Comparison of ENCODE assay signal across 16 mouse cellular contexts in the genomic region with DNA sequence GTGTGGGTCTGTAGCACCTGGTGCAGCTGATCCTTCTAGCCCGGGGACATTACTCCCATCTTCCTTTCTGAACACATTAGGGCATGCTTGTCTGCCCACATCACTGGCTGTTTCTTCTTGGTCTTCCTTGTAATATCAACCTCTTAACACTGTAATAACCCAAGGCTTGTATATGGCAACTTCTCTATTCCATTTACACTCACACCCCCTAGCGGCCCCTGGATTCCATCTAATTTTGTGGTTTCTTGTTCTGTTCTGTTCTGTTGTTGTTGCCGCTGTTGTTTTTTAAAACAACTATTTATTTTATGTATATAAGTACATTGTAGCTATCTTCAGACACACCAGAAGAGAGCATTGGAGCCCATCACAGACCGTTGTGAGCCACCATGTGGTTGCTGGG. TPM values are rescaled to one million over a fixed set of nuclear protein-coding genes. Genes with fewer than 3 reads are reported as not detected.
A peak's percentile ranks its signal among the peaks of the same experiment; 100 is the strongest.
DNase-seq lines count a peak whose midpoint lies in the region; ATAC-seq and TF ChIP-seq lines count a peak whose summit lies in the region.
"Had no signal": no experiment of that assay in that cellular context is flagged by ENCODE, and none has a peak within 500 bp of the region (broad histone marks: within the 10 kb centered on the region; RNA-seq: fewer than 3 reads in every experiment).

No protein-coding gene starts in this region.

- ATAC-seq in midbrain, embryonic 12.5 days (ENCODE audit: low FRiP score, low read depth) = no peak
- ATAC-seq in forebrain, postnatal 0 days = no peak
- ATAC-seq in midbrain, postnatal 0 days (ENCODE audit: low FRiP score) = no peak
- ATAC-seq: intestine, embryonic 15.5 days had no signal

- whole genome bisulfite sequencing in midbrain, embryonic 12.5 days = 94% methylated on average over 4 of the region's 4 CpGs
- 84% methylated on average over 4 of the region's 4 CpGs for WGBS in midbrain, embryonic 10.5 days
- WGBS in forebrain, postnatal 0 days = 91% methylated on average over 4 of the region's 4 CpGs
- WGBS in midbrain, postnatal 0 days = 87% methylated on average over 4 of the region's 4 CpGs

- H3K4me3 ChIP-seq in midbrain, embryonic 12.5 days = 0 out of 2 replicates have a peak overlapping the region, but pooled peaks have one; percentile 2
- H3K4me3 ChIP-seq in midbrain, embryonic 10.5 days = no peak overlapping the region
- H3K4me3 ChIP-seq in E14TG2a.4 (replicated peaks; ENCODE audit: low read length) = no peak overlapping the region
- H3K4me3 ChIP-seq in forebrain, postnatal 0 days (ENCODE audit: low read depth, low read length) = no peak overlapping the region
- H3K4me3 ChIP-seq in midbrain, postnatal 0 days (ENCODE audit: low read depth, low read length) = no peak overlapping the region
- H3K4me3 ChIP-seq: intestine, embryonic 15.5 days; limb, embryonic 12.5 days; liver, embryonic 15.5 days had no signal

- no peak for DNase-seq in midbrain, embryonic 10.5 days (ENCODE audit: low spot score)
- DNase-seq in forebrain, postnatal 0 days = no peak
- no peak for DNase-seq in midbrain, postnatal 0 days (ENCODE audit: low spot score)
- DNase-seq in Muller cell, postnatal 12 days (ENCODE audit: inconsistent ontology term) = no peak
- DNase-seq in gastrocnemius, postnatal 36 days = no peak
- no peak for DNase-seq in embryo, embryonic 10.5 days (ENCODE audit: low spot score)
- DNase-seq: cerebellum, postnatal 36 days; heart, adult 18-20 months; lung, postnatal 14 days; right cerebral cortex, postnatal 4 days had no signal

- peaks cover 27% of the 10 kb centered on the region for H3K36me3 ChIP-seq in midbrain, embryonic 12.5 days
- H3K36me3 ChIP-seq in midbrain, embryonic 10.5 days = peaks cover 35% of the 10 kb centered on the region
- H3K36me3 ChIP-seq in E14TG2a.4 (ENCODE audit: insufficient read depth, low read length) = peaks cover 20% of the 10 kb centered on the region
- H3K36me3 ChIP-seq in forebrain, postnatal 0 days (ENCODE audit: insufficient read depth) = peaks cover 28% of the 10 kb centered on the region
- H3K36me3 ChIP-seq in midbrain, postnatal 0 days (ENCODE audit: insufficient read depth, low read length) = peaks cover 20% of the 10 kb centered on the region
- H3K36me3 ChIP-seq: intestine, embryonic 15.5 days; liver, embryonic 15.5 days had no signal

- H3K4me1 ChIP-seq in midbrain, embryonic 12.5 days = peaks cover 42% of the 10 kb centered on the region
- H3K4me1 ChIP-seq in midbrain, embryonic 10.5 days = peaks cover 51% of the 10 kb centered on the region
- H3K4me1 ChIP-seq in E14TG2a.4 (replicated peaks; ENCODE audit: low read depth, low read length) = peaks cover 63% of the 10 kb centered on the region
- H3K4me1 ChIP-seq in forebrain, postnatal 0 days (ENCODE audit: insufficient read depth) = peaks cover 29% of the 10 kb centered on the region
- peaks cover 13% of the 10 kb centered on the region for H3K4me1 ChIP-seq in midbrain, postnatal 0 days (ENCODE audit: insufficient read depth, low read length)

- 0 out of 2 replicates have a peak, but pooled peaks have one; percentile 15 for TF ChIP-seq CTCF in E14TG2a.4 (conservative IDR thresholded peaks at IDR 0.05; ENCODE audit: low read length)
- TF ChIP-seq CTCF in forebrain, postnatal 0 days (IDR thresholded peaks at IDR 0.05; ENCODE audit: low read depth) = no peak
- 0 out of 2 replicates have a peak, but pooled peaks have one; percentile 3 for TF ChIP-seq CTCF in midbrain, postnatal 0 days (IDR thresholded peaks at IDR 0.05)

- intact Hi-C loops in gastrocnemius, postnatal 36 days (cut with DNase I) = loop anchor here (5.0 kb wide), 1 partner anchor 35 kb away; no protein-coding TSS in a partner anchor

- no peaks in the 10 kb centered on the region for H3K9me3 ChIP-seq in midbrain, embryonic 12.5 days
- no peaks in the 10 kb centered on the region for H3K9me3 ChIP-seq in midbrain, embryonic 10.5 days (replicated peaks)
- H3K9me3 ChIP-seq in E14TG2a.4 (ENCODE audit: low read length) = no peaks in the 10 kb centered on the region
- no peaks in the 10 kb centered on the region for H3K9me3 ChIP-seq in forebrain, postnatal 0 days (ENCODE audit: low read length)
- no peaks in the 10 kb centered on the region for H3K9me3 ChIP-seq in midbrain, postnatal 0 days (ENCODE audit: low read length)
- H3K9me3 ChIP-seq: intestine, embryonic 15.5 days; limb, embryonic 12.5 days; liver, embryonic 15.5 days had no signal

- H3K27me3 ChIP-seq in midbrain, embryonic 12.5 days = peaks cover 19% of the 10 kb centered on the region
- H3K27me3 ChIP-seq in midbrain, embryonic 10.5 days (ENCODE audit: low read depth, poor library complexity, severe bottlenecking) = peaks cover 58% of the 10 kb centered on the region
- H3K27me3 ChIP-seq in E14TG2a.4 (ENCODE audit: insufficient read depth, low read length) = peaks cover 46% of the 10 kb centered on the region
- no peaks in the 10 kb centered on the region for H3K27me3 ChIP-seq in forebrain, postnatal 0 days (ENCODE audit: insufficient read depth, low read length)
- H3K27me3 ChIP-seq in midbrain, postnatal 0 days (ENCODE audit: insufficient read depth, low read length) = no peaks in the 10 kb centered on the region

- H3K27ac ChIP-seq in midbrain, embryonic 12.5 days (replicated peaks) = no peak overlapping the region
- H3K27ac ChIP-seq in midbrain, embryonic 10.5 days (replicated peaks) = no peak overlapping the region
- no peak overlapping the region for H3K27ac ChIP-seq in forebrain, postnatal 0 days (ENCODE audit: low read depth, low read length)
- no peak overlapping the region for H3K27ac ChIP-seq in midbrain, postnatal 0 days (ENCODE audit: low read depth, low read length)
- H3K27ac ChIP-seq: intestine, embryonic 15.5 days; limb, embryonic 12.5 days; liver, embryonic 15.5 days had no signal

- peak overlapping the region; percentile 80 for H3K4me2 ChIP-seq in midbrain, embryonic 12.5 days (replicated peaks)
- H3K4me2 ChIP-seq in forebrain, postnatal 0 days (ENCODE audit: low read depth) = peak overlapping the region; percentile 69
- H3K4me2 ChIP-seq in midbrain, postnatal 0 days (ENCODE audit: low read depth, low read length, poor library complexity, severe bottlenecking) = peak overlapping the region; percentile 50; the same call in 1 of the 2 replicates
- H3K4me2 ChIP-seq: intestine, embryonic 15.5 days; limb, embryonic 12.5 days; liver, embryonic 15.5 days had no signal

- no peak overlapping the region for H3K9ac ChIP-seq in midbrain, embryonic 12.5 days (replicated peaks)
- no peak overlapping the region for H3K9ac ChIP-seq in forebrain, postnatal 0 days
- H3K9ac ChIP-seq in midbrain, postnatal 0 days (replicated peaks; ENCODE audit: low read length, poor library complexity, severe bottlenecking) = no peak overlapping the region
- H3K9ac ChIP-seq: intestine, embryonic 15.5 days; limb, embryonic 12.5 days; liver, embryonic 15.5 days had no signal

RNA-seq across cellular contexts. Expression of a gene that starts 2.8 kb away (rescaled TPM):
- polyA plus RNA-seq in midbrain, embryonic 12.5 days (2016; fragmentation: Nextera tagmentation; extraction: Ambion mirVana) = 54.8 and 59.8 TPM in 2 replicates
- polyA plus RNA-seq in midbrain, embryonic 10.5 days (2016; fragmentation: Nextera tagmentation; extraction: Ambion mirVana) = 26.4 and 36.8 TPM in 2 replicates
- 54.2 and 70.9 TPM in 2 replicates for total RNA-seq in forebrain, postnatal 0 days (2014; rRNA removed)
- polyA plus RNA-seq in forebrain, postnatal 0 days (2015; fragmentation: Nextera tagmentation; extraction: Ambion mirVana) = 124 and 146 TPM in 2 replicates
- total RNA-seq in midbrain, postnatal 0 days (2014; rRNA removed) = 63.6 and 79.2 TPM in 2 replicates
- 131 and 132 TPM in 2 replicates for polyA plus RNA-seq in midbrain, postnatal 0 days (2015; fragmentation: Nextera tagmentation; extraction: Ambion mirVana)
- under 1 TPM; 0.35 to 0.82 TPM for total RNA-seq in gastrocnemius, postnatal 36 days (2021)

RNA-seq across cellular contexts. Expression of a gene that starts 9.0 kb away (rescaled TPM):
- polyA plus RNA-seq in midbrain, embryonic 12.5 days (2016; fragmentation: Nextera tagmentation; extraction: Ambion mirVana) = 12.0 and 12.8 TPM in 2 replicates
- 10.2 and 11.4 TPM in 2 replicates for polyA plus RNA-seq in midbrain, embryonic 10.5 days (2016; fragmentation: Nextera tagmentation; extraction: Ambion mirVana)
- 1.8 and 2.7 TPM in 2 replicates for total RNA-seq in forebrain, postnatal 0 days (2014; rRNA removed)
- 7.0 and 7.5 TPM in 2 replicates for polyA plus RNA-seq in forebrain, postnatal 0 days (2015; fragmentation: Nextera tagmentation; extraction: Ambion mirVana)
- total RNA-seq in midbrain, postnatal 0 days (2014; rRNA removed) = 2.0 and 5.1 TPM in 2 replicates
- 6.8 and 6.9 TPM in 2 replicates for polyA plus RNA-seq in midbrain, postnatal 0 days (2015; fragmentation: Nextera tagmentation; extraction: Ambion mirVana)
- total RNA-seq in gastrocnemius, postnatal 36 days (2021) = 1 to 10 TPM; 1.5 to 2.6 TPM

RNA-seq across cellular contexts. Expression of a gene that starts 10.6 kb away (rescaled TPM):
- polyA plus RNA-seq in midbrain, embryonic 12.5 days (2016; fragmentation: Nextera tagmentation; extraction: Ambion mirVana) = 76.6 and 76.8 TPM in 2 replicates
- 117 and 124 TPM in 2 replicates for polyA plus RNA-seq in midbrain, embryonic 10.5 days (2016; fragmentation: Nextera tagmentation; extraction: Ambion mirVana)
- total RNA-seq in forebrain, postnatal 0 days (2014; rRNA removed) = 26.2 and 36.7 TPM in 2 replicates
- polyA plus RNA-seq in forebrain, postnatal 0 days (2015; fragmentation: Nextera tagmentation; extraction: Ambion mirVana) = 30.6 and 31.6 TPM in 2 replicates
- total RNA-seq in midbrain, postnatal 0 days (2014; rRNA removed) = 28.2 and 35.7 TPM in 2 replicates
- polyA plus RNA-seq in midbrain, postnatal 0 days (2015; fragmentation: Nextera tagmentation; extraction: Ambion mirVana) = 29.1 and 29.3 TPM in 2 replicates
- total RNA-seq in gastrocnemius, postnatal 36 days (2021) = 10 to 100 TPM; 21.1 to 25.2 TPM

RNA-seq across cellular contexts. Expression of a gene that starts 11.0 kb away (rescaled TPM):
- 3.3 and 3.9 TPM in 2 replicates for polyA plus RNA-seq in midbrain, embryonic 12.5 days (2016; fragmentation: Nextera tagmentation; extraction: Ambion mirVana)
- polyA plus RNA-seq in midbrain, embryonic 10.5 days (2016; fragmentation: Nextera tagmentation; extraction: Ambion mirVana) = 1.4 and 2.3 TPM in 2 replicates
- 1.5 and 1.7 TPM in 2 replicates for total RNA-seq in forebrain, postnatal 0 days (2014; rRNA removed)
- polyA plus RNA-seq in forebrain, postnatal 0 days (2015; fragmentation: Nextera tagmentation; extraction: Ambion mirVana) = 3.0 and 4.3 TPM in 2 replicates
- total RNA-seq in midbrain, postnatal 0 days (2014; rRNA removed) = 2.0 and 2.3 TPM in 2 replicates
- polyA plus RNA-seq in midbrain, postnatal 0 days (2015; fragmentation: Nextera tagmentation; extraction: Ambion mirVana) = 6.5 and 8.1 TPM in 2 replicates
- total RNA-seq in gastrocnemius, postnatal 36 days (2021) = 10 to 100 TPM; 23.9 to 26.0 TPM

RNA-seq across cellular contexts. Expression of a gene that starts 17.3 kb away (rescaled TPM):
- polyA plus RNA-seq in midbrain, embryonic 12.5 days (2016; fragmentation: Nextera tagmentation; extraction: Ambion mirVana) = 0.14 TPM in 1 of 2 replicates, not detected in the other
- 0.10 TPM in 1 of 2 replicates, not detected in the other for polyA plus RNA-seq in midbrain, embryonic 10.5 days (2016; fragmentation: Nextera tagmentation; extraction: Ambion mirVana)
- 0.15 and 0.90 TPM in 2 replicates for total RNA-seq in forebrain, postnatal 0 days (2014; rRNA removed)
- polyA plus RNA-seq in forebrain, postnatal 0 days (2015; fragmentation: Nextera tagmentation; extraction: Ambion mirVana) = 0.30 and 0.44 TPM in 2 replicates
- total RNA-seq in midbrain, postnatal 0 days (2014; rRNA removed) = 0.33 TPM in 1 of 2 replicates, not detected in the other
- polyA plus RNA-seq in midbrain, postnatal 0 days (2015; fragmentation: Nextera tagmentation; extraction: Ambion mirVana) = 0.43 and 0.59 TPM in 2 replicates
- total RNA-seq in gastrocnemius, postnatal 36 days (2021) = 1 to 10 TPM; 4.6 to 5.6 TPM
- polyA plus RNA-seq: liver, embryonic 15.5 days; thymus, postnatal 0 days had no signal
